Mouse (Mus musculus) left cerebral cortex, adult 11 months (tissue): ENCODE results near the gene Lrrfip2.

Experiments used
- DNase-seq: peaks from one replicate; pipeline ENCODE4 v3.0.0; 2022; ENCODE audit warnings: low spot score

Lrrfip2 gene

DNA sequence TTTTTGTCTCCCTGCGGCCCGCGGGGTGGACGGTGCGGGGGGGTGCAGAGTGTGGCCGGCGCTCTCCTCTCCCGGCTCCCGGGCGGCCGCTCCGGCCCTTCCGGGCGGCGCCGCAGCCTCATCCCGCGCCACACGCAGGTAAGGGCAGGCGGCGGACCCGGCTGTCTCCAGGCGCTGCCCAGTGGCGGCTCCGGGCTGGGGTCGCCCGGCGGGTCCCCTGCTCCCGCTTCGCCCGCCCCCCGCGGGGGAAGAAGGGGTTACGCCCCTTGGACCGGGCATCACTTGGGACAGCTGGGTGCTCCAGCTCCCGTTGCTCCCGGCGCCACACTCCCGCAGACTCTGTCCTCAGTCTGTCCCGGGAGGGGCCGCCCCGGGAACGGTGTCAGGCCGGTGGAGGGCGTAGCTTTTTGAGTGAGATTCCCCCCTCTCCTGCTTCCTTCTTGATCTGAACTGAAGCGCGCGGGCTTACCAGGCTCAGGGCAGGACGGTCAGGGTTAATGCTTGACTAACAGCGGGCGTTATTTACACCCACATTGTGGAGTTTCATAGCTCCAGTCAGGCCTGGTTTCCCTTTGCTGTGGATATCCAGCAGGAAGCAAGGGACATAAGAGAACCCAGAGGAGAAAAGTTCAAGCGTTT is 979 bp downstream of the Lrrfip2 start:
- DNase-seq: no peak

DNA sequence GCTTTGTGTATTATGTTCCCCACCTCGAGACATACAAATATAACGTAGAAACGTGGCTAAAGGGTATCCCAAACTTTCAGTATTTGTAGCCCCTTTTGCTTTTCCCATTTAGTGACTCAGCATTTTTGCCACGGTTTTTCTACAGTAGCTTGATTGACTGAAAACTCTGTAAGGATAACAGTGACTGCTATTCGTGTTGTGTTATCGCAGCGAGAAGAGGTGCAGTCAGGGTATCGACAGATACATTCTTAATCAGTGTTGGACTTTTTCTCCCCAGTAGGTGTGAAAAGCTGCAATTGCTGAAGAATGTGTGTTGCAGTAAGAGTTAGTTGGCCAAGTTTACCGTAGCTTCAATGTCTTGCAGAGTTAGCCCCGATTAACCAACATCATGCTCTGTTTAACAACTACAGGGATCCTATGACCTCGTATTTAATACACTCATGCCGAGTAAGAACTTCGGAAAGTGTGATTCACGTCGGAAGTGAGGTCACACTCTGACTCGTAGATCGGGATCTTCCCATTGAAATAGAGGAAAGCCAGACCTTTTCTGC is 1.6 kb downstream of the Lrrfip2 start:
- no peak for DNase-seq

DNA sequence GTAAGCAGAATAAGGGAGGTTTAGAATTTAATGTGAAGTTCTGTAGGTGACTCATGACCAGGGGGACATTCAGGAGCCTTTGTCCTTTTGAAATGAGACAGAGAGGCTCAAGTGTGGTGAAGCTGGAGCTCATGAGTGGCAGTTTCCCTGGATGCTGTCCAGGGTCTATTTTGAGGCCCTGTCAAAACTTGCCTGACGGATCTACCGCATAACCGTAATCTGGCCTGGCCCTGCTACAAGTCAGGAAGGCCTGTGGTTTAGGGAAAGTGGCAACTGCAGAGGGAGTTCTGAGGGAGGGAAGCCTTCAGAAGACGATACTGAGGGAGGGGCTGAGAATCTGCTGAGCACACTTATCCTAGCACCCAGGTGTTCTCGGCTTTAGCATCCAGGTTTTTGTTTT is 5.1 kb downstream of the Lrrfip2 start:
- DNase-seq: no peak

DNA sequence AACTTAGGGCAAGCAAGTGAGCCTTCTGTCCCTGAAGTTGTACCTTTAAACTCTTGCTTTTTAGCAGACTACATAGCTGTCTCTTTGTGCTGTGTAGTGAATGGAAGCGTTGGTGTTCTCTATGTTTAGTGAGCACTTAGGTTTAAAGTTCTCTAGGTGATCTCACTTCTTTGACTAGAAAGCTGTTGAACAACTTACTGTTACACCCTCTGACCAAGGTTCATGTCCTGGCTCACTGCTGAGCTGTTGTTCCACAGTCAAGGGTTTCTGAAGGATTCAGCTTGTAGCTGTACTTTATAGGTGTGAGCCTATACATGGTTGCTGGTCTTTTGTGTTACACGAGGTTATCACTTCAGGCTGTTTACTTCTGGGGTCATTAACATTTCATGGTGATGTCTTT is 5.9 kb downstream of the Lrrfip2 start:
- no peak for DNase-seq

DNA sequence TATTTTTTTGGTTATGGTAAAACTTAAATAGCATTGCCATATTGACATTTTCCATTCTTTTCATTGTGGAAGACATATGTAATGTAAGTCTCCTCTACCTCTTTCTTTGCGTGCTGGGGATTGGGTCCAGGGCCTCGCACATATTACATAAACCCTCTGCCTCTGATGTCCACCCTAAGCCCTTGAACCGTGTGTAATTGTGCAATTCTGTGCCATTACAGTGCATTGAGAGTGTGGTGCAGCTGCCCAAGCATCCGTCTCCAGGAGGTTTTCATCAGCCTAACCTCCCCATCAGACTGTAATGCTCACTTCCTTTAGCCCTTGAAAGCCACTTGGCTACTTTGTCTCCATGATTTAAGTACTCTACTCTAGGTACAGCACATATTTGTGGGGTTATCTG is 7.0 kb downstream of the Lrrfip2 start:
- no peak for DNase-seq

DNA sequence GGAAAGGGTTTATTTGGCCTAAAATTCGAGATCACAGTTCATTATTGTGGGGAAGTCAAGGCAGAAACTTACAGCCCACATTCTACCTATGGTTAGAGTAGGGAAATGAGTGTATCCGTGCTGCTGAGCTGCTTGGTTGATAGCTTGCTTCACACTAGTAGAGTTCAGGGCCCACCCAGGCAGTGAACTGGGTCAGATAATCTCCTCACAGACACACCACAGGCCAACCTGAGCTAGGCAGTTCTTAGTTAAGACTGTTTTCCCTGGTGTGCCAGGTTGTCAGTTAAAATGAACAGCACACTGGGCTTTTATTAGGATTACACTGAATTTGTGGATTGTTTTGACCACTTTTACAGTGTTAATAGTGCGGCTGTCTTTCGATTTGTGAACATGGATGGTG is 9.3 kb downstream of the Lrrfip2 start:
- no peak for DNase-seq

DNA sequence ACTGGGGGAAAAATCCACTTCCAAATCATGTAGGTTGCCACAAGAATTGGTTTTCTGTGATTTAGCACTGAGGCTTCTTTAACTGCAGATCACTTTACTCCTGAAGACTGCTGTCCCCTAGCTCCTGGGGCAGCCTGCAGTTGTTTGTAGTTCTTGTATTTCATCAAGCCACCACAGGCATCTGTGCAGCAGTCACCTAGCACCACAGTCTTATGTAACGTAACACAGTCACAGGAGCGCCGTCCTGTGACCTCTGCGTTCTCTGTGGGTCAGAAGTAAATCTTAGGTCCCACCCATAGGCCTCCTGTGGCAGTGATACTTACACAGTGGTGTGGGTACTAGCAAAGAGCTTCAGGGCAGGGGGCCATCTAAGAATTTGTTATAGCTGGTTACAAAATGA is 10.4 kb downstream of the Lrrfip2 start:
- DNase-seq: no peak

DNA sequence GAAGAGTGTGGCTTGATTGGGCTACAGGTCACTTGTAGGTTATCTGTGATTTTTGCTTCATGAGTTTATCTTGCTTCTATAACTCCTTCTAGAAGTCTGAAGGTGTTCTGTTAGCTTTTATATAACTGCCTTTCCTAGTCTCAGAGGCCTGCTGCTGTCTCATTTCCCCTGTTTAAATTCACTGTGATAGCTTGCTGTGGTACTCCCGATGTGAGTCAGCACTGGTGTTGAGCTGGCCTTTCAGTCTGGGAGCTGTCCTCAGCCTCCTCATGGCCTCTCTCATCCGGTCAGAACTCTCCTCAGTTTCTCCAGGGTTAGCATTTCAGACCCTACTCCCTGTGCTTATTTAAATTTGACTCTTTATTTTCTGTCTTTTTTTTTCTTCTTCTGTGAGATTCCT is 12.7 kb downstream of the Lrrfip2 start:
- no peak for DNase-seq

DNA sequence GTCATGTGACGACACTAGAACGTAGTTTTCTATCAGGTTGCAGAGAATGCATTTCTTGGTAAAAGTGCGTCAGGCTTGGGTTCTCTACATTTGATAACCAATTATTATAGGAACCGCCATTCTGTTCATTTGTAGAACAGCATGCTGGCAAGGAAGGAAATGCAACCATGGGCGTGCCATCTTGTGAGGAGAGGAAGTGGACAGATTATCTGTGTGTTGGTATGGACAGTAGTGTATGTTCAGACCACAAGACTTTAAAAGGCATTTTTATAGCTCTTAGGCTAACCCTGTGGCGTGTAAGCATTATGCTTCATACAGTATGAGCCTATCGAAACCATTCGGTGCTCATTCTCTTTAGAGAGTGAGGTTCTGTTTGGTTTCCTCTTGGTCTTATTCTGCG is 20.8 kb downstream of the Lrrfip2 start:
- no peak for DNase-seq

DNA sequence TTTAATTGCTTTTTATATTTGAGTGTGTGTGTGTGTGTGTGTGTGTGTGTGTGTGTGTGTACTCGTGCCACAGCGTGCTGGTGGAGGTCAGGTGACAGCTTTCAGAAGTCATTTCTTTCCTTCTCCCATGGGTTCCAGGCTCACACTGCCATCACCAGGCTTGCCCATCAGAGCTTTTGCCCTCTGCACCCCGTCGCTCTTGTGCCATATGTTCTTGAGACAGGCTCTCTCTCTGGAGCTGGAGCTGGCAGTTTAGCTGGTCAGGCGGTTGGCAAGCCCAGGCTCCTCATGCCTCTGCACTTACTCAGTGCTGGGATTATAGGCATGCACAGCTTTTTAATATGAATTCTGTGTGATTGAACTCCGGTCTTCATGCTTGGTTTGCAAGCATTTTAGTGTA is 25.3 kb downstream of the Lrrfip2 start:
- no peak for DNase-seq

DNA sequence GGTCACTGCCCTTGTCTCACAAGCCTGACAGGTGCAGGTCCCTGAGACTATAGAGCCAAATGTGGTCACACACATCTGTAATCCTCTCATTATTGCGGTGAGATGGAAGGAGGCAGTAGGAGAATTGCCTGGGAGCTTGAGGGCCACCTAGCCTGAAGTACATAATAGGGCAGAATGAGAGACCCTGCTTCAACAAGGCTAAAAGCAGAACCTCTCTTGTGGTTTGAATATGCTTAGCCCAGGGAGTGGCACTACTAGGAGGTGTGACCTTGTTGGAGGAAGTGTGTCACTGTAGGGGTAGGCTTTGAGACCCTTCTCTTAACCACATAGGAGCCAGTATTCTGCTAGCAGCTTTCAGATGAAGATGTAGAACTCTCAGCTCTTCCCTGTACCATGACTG is 26.0 kb downstream of the Lrrfip2 start:
- DNase-seq: no peak

DNA sequence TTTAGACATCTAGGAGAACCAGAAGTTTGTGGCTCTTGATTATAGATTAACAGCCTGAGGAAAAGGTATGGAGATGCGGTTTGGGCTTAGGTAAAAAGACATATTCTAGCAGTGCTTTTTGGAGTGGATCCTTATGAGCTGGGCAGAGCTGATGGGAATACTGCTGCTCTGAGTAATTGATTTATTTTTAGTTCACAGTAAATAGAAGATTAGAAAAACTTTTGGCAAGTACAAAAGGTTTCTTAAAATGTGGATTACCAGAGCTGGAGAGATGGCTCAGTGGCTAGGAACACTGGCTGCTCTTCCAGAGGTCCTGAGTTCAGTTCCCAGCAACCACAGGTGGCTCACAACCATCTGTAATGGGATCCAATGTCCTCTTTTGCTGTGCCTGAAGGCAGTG is 27.3 kb downstream of the Lrrfip2 start:
- no peak for DNase-seq

DNA sequence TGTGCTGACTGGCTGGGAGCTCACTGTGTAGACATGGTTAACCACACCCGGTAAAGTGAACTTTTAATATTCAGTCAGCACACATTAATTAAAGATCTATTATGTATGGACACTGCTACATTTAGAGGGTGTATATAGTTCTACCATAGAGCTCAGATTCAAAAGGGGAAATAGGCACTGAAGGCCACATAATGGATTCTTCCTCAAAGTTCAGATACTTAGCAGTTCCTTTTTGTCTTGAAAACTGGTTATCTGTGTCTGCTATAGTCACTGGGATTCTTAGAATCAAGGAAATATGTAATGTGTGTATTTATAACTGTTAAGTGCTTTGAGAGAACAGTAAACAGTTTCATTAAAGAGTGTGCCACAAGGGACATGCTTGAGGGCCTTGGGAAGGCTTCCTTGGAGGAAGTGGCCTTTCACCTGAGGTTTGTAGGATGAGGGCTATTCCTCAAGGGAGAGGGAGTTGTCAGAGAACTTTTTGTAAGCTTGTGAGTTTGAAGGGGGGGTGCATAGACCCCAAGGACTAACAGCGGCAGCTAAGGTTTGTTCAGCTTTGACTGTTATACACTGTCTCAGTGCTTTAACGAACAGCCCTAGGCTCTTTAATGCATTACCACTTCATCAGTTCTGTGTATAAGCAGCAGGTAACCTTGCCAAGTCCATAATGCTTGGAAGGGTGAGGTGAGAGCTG is 28.3 kb downstream of the Lrrfip2 start:
- DNase-seq: no peak

DNA sequence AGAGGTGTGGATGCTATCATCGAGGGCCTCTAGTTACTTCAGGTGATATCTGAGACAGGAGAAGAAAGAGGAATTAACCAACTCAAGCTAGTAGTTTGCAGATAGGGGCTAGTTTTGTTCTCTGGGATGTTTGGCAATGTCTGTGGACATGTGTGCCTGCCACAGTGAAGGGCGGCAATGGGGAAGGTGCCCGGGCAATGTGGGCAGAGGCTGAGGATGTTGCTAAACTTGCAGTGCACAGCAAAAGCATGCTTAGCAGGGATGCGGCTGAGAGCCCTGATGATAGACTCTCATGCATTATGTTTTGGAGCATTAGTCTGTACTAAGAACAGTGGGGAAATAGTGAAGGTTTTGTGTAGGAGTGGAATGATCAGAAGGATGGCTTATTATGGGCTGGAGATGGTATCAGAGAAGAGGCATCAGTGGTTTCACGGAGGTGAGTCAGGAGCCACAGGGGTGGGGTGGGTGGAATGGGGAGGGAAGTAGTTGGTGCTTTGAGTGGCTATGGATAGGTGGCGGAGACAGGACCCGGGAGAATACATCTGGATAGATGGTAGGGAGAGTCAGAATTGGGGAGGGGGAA is 28.9 kb downstream of the Lrrfip2 start:
- no peak for DNase-seq

DNA sequence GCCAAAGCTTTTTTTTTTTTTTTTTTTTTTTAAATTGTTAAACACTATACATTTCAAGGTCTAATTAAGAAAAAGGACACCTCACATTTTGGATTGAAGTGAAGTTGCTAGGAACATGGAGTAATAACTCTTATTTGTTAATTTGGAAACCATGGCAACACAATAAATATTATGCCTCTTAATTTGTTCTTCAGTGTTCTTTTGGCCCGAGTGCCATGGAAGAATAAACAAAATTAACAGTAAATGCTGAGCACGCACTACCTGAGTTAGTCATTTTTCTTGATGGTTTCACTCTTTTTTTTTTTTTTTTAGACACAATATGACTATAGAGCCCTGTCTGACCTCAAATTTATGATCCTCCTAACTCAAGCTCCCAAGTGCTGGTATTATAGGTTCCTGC is 30.6 kb downstream of the Lrrfip2 start:
- no peak for DNase-seq

DNA sequence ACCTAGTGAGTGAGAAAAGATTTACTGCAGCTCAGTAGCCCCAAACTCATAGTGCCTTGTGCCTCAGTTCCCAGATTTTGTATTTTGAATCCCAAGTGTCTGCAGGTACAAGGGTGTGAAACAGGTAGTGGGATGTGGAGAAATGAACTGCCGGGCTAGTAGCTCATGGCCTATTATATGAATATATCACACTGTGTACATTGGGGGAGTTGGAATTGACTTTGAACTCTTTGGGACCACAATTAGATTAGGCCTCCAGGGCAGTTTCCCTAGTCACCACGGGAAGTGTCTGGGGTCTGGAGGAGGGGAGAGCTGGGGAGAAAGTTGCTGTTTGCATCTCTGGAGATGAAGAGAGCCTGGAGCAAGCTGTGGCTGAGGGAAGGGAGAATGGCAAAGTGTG is 31.0 kb downstream of the Lrrfip2 start:
- no peak for DNase-seq

DNA sequence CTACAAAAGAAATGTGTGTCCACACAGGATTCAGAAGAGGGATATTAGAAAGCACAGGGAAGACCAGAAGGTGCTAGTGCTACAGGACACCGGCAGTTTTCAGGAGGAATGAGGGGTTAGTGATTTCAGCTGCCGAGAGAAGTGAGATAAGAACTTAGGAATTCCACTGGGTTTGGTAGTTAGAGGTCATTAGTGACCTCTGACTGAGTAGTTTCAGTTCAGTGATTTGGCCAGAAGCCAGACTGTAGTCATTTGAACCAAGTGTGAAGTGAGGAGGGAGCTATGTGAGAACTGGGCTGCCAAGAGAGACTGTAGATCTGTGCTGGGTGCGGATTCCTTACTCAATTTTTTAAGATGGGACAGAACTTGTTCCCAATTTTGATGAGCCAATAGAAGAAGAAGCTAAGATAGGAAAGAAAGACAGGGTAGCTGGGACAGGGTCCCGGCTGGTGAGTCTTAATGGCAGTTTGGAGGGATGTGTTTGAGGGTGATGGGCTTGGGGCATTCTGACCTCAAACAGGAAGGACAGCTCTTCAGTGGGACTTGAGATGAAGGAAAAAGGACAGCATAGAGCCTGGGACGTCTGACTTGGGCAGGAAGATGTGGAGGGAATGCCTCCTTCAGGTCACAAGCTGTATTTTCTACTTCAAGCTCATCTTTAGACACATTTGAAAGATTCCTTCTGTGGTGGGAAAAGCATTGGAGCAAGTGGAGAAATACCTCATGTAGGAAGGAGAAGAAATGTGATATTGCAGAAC is 32.0 kb downstream of the Lrrfip2 start:
- DNase-seq: no peak

DNA sequence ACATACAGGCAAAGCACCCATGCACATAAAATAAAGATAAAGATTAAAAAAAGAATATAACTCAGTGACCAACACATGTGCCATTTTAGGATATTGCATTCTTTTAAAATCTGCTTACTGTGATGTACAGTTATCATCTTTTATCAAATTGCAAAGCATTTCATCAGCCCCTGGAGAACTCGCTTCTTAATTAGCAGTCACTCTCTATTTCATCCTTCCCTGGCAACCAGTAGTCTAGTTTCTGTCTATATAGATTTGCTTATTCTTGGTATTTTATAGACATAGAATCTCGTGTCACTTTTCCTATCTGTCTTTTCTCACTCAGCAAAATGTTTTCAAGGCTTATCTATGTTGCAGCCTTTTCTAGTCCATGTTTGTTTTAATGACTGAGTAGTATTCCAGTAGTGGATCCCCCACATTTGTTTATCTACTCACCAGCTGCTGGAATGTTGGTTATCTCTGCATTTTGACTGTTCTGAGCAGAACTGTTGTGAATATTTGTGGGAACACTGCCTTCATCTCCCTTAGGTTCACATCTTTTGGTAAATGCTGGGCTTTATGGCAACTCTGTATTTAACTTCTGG is 35.0 kb downstream of the Lrrfip2 start:
- no peak for DNase-seq

DNA sequence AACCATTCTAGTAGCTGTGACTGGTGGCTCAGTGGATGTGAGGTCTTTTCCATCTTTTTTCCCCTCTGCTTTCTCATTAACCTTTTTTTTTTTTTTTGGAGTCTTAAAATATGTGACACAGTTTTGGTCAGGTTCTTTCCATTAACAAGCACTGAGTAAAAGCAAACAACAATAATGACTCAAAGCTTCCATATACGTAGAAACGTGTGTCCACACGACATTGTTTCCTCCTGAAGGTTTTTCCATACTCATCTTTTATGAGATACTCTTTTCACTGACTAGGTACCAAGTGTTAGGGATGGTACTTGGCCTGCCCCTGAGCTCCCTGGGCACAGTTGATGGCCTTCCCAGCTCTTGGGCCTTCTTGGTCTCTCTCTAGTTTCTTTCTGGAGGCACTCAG is 35.6 kb downstream of the Lrrfip2 start:
- no peak for DNase-seq

DNA sequence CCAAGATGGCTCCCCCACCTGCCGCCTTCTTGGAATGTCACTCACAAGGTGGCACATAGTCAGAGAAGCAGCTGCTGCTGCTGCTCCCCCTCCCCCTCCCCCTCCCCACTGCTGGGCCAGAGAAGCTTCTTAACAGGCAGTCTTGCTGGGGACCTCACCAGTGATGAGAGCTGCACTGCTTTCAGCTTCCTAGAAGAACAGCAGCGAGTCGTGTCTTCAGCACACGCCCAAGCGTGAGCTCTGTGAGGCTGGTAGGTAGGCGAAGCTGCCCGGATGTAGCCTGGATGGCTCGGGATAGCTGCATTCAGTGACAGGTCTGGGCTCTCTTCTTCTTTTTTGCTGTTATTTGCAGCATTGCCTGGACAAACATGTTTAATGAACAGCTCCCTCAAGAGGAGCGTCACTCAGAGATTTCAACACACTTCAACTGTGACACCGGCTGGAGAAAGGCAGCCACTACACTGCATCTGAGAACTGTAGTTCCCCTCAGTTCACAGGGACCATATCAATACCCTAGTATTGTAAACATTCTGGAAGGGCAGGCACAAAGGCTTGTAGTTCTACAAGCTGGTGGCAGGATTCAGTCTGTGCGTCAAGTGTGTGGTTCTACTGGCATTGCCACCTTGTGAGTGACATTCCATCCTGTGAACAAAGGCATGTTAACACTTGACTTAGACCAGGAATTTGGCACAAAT is 38.5 kb downstream of the Lrrfip2 start:
- DNase-seq: no peak

DNA sequence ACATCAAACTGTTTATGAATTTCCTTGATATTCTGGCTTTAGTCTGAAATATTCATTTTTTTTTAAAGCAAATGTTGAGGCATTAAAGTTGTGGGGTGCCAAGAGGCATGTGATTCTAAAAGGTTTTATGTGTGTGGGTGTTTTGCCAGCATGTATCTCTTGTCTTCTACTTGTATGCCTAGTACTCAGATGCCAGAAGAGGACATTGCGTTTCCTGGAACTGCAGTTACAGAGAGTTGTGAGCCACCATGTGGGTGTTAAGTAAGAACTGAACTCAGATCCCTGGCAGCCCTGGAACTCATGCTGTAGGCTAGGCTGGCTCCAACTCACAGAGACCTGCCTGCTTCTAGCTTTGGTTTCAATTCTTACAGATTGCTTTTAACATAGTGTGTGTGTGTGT is 42.2 kb downstream of the Lrrfip2 start:
- peak; percentile 37 for DNase-seq

DNA sequence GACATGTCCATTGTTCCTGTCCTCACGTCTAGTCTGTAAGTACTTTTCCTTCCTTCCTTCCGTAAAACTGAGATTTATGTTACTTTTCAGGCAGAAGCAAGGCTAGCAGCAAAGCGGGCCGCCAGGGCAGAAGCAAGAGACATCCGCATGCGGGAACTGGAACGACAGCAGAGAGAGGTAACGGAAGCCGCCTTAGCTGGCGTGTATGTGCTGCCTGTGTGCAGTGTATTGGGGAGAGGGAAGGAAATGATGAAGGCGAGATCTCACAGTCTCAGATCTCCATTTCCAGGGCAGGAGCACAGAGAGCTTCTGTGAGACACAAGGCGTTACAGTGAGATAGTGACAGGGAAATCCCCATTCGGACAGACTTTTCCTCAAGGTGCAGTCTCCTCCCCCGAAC is 43.8 kb downstream of the Lrrfip2 start:
- no peak for DNase-seq
